Mouse (Mus musculus) regulatory T cell (primary cell): ENCODE results near the gene Wrap73.

Experiments
- in situ Hi-C: fragments of 300-600 bp; cut with MboI, MseI; formaldehyde crosslinking; loops from one replicate; pipeline ENCODE4 v1.15.1; 2025; ENCODE audit warnings: high pct_unique_total_duplicates

The Wrap73 gene

DNA sequence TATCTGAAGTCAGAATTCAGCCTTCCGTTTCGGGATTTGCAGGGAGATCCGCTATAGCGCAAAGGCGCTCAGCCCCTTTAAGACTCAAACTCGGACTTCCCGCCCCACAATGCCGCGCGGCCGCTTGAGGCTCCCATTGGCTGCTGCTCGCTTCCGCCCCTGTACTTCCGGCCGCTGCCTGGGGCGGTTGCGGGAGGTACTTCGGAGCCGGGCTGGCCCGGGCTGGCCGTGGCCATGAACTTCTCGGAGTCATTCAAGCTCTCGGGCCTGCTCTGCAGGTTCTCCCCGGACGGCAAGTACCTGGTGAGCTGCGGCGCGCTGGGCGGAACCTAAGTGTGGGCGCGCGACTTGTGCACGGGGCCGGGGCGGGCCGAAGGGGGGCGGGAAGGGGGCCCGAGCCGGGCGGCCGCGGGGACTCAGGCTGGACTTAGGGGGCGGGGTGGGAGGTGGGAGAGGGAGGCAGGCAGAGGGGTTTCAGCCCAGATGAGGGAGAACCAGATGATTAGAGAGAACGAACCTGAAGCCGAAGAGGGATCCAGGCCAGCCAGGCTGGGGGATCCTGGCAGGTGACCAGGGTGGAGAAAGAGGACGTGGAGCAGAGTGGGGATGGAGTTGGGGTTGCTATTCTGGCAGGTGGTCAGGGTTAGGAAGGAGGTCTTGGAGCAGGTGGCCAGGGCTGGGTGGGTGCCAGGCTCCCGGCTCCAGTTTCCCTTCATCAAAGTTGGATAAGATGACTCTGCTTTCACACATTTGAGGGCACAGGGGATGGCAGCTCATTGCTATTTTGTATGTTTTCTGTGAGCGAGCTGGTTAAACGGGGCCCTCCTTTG is at the start of gene Wrap73:
Wrap73 (plus strand) TSS at position 162 of the 830 bp plus-strand sequence.
- in situ Hi-C loops, result no loop called here

DNA sequence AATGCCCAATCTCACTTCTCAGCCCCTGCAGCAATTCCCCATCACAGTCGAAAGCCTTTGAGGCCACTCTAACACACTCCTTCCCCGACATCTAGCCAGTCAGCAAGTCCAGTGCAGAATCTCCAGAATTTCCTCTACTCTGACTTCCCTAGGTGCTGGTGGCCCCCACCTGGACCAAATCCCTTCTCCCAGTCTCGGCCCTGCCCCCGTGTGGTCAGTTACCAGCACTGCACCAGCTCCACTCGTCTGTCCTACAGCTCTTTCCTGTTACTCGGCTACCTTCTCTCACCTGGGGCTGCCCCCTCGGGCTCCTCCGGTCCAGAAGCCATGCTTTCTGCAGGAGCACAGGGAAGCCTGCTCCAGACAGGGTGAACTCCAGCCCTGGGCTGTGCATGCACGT is 49.0 kb upstream of the Wrap73 start:
- in situ Hi-C loops, result no loop called here

GRCm38 (mm10) chr4:154096111-154096510 is 46.1 kb upstream of the Wrap73 start:
- in situ Hi-C loops, result loop anchor here (5.0 kb wide), 1 partner anchor 34 kb away; no protein-coding TSS in a partner anchor

GRCm38 (mm10) chr4:154099361-154099760 is 42.8 kb upstream of the Wrap73 start:
- in situ Hi-C loops, result loop anchor here (5.0 kb wide), 1 partner anchor 37 kb away; no protein-coding TSS in a partner anchor

DNA sequence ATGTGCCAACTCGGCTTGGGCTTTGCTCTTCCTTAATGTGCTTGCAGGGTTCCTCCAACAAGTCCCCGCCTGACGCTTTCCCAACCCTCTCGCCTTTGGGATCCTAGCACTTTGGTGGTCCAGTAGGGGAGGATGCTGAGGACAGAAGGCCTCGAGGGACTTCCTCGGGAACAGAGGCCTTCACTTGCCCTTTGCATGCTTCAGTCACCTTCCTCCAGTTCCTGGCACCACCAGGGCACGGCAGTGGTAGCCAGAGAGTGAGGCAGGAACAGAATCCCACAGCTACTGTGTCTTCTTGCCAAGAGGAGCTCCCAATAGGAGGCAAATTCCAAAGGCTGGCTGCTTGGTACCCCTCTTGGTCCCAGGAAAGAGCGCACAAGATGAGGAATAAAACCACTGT is 38.8 kb upstream of the Wrap73 start:
- in situ Hi-C loops, result loop anchor here (10.0 kb wide), 2 partner anchors 451 to 669 kb away; no protein-coding TSS in a partner anchor

GRCm38 (mm10) chr4:154103912-154104311 is 38.3 kb upstream of the Wrap73 start:
- in situ Hi-C loops, result loop anchor here (10.0 kb wide), 2 partner anchors 451 to 669 kb away; no protein-coding TSS in a partner anchor

DNA sequence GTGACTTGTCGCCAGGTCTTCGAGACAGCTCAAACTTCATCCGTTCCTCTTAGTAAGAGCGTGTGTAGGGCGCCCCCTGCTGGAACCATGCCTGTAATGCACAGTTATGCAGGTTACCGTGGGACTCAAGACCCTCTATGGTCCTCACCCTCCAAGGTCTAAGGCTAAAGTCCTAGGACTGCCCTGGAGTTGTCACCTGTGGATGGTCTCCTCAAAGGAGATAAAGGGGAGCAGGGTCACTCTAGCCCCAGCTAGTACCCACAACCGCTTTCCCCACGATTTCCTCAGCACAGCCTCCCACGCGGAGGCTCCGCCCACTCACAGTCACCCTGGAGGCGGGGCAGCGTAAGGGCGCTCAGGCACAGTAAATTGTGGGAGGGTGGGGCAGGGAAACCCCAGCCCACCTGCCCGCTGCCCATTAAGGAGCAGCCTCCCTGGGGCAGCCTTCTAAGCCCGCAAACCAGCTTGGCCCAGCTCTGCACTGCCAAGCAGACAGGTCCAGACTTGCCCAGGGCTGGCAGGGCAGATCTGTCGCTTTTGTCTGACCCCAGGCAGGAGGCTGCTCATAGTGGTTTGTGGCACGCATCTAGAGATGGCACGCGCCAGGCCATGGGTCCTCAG is 36.7 kb upstream of the Wrap73 start:
- in situ Hi-C loops, result loop anchor here (10.0 kb wide), 2 partner anchors 449 to 671 kb away; no protein-coding TSS in a partner anchor

- in situ Hi-C loops, result loop anchor here (10.0 kb wide), 2 partner anchors 448 to 672 kb away; no protein-coding TSS in a partner anchor
Measured at GRCm38 (mm10) chr4:154106497-154107061, 35.6 kb upstream of the Wrap73 start.

DNA sequence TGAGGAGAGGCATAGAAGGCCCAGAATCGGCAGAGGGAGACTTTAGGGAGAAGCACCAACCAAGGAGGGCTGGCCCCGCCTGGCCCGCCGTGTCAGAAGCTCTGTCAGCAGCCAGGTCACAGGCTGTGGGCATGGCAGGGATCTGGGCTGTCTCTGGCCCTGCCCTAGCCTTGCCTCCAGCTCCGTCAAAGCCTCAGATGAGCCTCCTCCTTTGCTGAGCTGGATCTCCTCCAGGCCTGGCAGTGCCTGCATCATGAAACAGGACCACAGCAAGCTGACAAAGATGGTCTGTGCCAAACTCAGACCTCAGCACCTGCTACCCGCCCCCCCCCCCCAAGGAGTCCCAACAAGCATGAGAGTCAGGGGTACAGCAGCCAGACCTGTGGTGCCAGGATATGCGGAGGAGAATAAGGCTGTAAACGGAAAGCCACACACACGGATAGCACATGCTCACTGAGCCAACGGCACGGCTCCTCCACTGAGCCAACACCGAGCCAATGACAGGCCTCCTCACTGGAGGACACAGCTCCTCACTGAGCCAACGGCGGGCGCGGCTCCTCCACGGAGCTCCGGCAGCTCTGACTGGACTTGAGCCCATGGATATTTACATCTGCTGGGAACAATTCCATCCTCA is 32.8 kb upstream of the Wrap73 start:
- in situ Hi-C loops, result loop anchor here (10.0 kb wide), 2 partner anchors 445 to 675 kb away; no protein-coding TSS in a partner anchor

DNA sequence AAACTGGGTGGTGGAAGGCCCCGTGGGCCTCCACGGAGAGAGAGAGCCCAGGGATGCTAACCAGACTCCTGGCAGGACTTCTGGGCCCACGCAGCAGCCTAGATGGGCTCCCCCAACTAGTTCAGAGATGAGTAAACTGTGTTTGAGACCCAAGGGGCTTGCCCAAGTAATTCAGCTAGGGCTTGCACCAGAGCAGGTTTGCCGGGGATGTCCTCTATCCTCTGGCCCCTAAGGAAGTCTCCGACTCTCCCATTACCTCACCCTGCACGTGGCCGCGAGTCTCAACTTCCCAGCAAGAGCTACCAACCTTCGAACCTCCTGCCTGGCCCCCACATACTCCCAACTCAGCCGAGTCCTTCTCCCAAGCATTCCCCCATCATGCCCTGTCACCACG is 32.3 kb upstream of the Wrap73 start:
- in situ Hi-C loops, result loop anchor here (10.0 kb wide), 2 partner anchors 445 to 675 kb away; no protein-coding TSS in a partner anchor

GRCm38 (mm10) chr4:154116421-154116820 is 25.8 kb upstream of the Wrap73 start:
- in situ Hi-C loops, result no loop called here

GRCm38 (mm10) chr4:154118782-154119181 is 23.4 kb upstream of the Wrap73 start:
- in situ Hi-C loops, result no loop called here

GRCm38 (mm10) chr4:154119208-154119607 is 23.0 kb upstream of the Wrap73 start:
- in situ Hi-C loops, result no loop called here

- in situ Hi-C loops, result no loop called here
Measured at GRCm38 (mm10) chr4:154121800-154122199, 20.4 kb upstream of the Wrap73 start.

GRCm38 (mm10) chr4:154122374-154122773 is 19.8 kb upstream of the Wrap73 start:
- in situ Hi-C loops, result no loop called here

- in situ Hi-C loops, result no loop called here
Measured at GRCm38 (mm10) chr4:154123553-154123952, 18.6 kb upstream of the Wrap73 start.

DNA sequence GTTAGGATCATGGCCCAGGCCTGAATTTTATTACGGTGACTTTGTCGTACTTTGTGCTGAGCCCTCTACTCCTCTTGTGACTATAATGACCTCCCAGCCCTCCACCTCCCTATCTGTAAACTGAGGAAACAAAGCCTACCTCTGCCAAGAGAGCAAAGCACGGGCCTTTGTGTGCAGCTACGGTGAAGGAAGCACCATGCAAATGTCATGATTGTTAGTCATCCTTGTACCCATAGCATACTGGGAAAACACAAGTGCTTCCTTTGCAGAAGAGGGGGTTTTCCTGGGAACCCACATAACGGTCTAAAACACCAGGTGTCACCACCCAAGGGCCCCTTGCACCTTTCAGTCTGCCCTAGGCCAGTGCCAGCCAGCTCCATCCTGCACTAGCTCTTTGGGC is 17.0 kb upstream of the Wrap73 start:
- in situ Hi-C loops, result no loop called here

DNA sequence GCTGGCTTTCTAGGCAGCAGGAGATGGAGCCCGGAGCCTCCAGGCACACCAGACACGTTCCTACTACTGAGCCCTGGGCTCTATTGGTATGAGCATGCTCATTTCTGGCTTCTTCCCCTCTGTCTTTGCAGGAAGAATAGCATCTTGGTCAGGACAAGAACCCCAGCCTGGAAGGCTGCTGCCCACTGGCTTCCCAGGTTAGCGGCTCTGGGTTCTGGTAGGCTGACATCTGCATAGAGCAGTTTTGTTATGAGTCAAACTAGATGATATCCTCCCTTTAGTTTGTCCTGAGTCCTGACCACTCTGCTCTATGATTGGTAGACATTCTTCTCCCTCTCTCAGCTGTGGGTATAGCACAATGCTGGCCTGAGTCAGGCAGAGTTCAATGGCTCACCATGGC is 14.9 kb upstream of the Wrap73 start:
- in situ Hi-C loops, result no loop called here

DNA sequence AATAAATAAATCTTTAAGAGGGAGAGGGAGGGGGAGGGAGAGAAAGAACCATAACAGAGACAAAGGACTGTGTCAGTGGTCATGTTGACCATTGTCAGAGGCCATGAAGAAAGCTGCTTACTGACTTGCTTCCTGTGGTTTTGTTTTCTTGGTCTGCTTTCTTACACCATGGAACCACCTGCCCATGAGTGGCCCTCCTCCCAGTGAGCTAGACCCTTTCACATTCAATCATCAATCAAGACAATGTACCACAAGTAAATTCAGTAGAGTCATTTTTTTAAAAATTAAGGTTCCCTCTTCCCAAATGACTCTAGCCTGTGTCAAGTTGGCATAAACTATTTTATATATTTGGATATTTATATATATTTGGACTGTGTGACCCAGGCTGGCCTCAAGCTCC is 12.2 kb upstream of the Wrap73 start:
- in situ Hi-C loops, result no loop called here

- in situ Hi-C loops, result no loop called here
Measured at GRCm38 (mm10) chr4:154131894-154132293, 10.3 kb upstream of the Wrap73 start.

GRCm38 (mm10) chr4:154134803-154135202 is 7.4 kb upstream of the Wrap73 start:
- in situ Hi-C loops, result loop anchor here (5.0 kb wide), 1 partner anchor 163 kb away; no protein-coding TSS in a partner anchor
